Mouse (Mus musculus): ENCODE results near the gene Pdgfra. TPM values are rescaled to one million over a fixed set of nuclear protein-coding genes. Genes with fewer than 3 reads are reported as not detected.

Gene Pdgfra
- polyA plus RNA-seq, 1 experiment from 2014 or later: 7.9 TPM

DNA sequence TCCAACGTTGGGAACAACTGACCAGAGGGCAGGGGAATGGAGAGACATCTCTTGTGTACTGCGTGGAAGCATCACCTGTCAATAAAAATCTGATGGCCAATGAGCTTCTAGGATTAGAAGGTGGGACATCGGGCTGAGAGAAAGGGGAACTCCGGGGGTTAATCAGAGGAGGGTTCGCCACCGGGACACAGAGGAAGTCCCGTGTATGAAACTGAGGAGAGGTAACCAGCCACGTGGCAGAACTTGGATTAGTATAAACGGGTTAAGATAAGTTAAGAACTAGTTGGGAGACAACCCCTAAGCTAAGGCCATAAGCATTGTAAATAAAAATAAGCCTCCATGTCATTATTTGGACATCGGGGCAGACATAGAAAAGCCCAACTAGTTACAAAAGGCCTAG is 69.5 kb downstream of the Pdgfra start:
- Histone ChIP-seq H3K4me3 (ENCODE audit: low read depth, low read length) (no peak overlapping the region), H3K9ac (ENCODE audit: low read length) (no peak overlapping the region), H3K4me1 (replicated peaks; ENCODE audit: control insufficient read depth, insufficient read depth) (no peaks in the 10 kb centered on the region), H3K4me2 (replicated peaks; ENCODE audit: low read depth) (no peak overlapping the region), H3K27ac (replicated peaks) (no peak overlapping the region), H3K27me3 (ENCODE audit: control insufficient read depth, insufficient read depth, low read length) (no peaks in the 10 kb centered on the region), H3K9me3 (ENCODE audit: control insufficient read depth, low read length) (no peaks in the 10 kb centered on the region), H3K36me3 (ENCODE audit: control insufficient read depth, insufficient read depth, low read length) (no peaks in the 10 kb centered on the region)
- TF ChIP-seq EP300 (optimal IDR thresholded peaks at IDR 0.05): no peak
- TF ChIP-seq CTCF (IDR thresholded peaks at IDR 0.05; ENCODE audit: low read depth): no peak
- DNase-seq (ENCODE audit: low spot score) (no peak), ATAC-seq (ENCODE audit: low FRiP score, low TSS enrichment) (no peak)
- WGBS: 81% methylated on average over 10 of the region's 10 CpGs

DNA sequence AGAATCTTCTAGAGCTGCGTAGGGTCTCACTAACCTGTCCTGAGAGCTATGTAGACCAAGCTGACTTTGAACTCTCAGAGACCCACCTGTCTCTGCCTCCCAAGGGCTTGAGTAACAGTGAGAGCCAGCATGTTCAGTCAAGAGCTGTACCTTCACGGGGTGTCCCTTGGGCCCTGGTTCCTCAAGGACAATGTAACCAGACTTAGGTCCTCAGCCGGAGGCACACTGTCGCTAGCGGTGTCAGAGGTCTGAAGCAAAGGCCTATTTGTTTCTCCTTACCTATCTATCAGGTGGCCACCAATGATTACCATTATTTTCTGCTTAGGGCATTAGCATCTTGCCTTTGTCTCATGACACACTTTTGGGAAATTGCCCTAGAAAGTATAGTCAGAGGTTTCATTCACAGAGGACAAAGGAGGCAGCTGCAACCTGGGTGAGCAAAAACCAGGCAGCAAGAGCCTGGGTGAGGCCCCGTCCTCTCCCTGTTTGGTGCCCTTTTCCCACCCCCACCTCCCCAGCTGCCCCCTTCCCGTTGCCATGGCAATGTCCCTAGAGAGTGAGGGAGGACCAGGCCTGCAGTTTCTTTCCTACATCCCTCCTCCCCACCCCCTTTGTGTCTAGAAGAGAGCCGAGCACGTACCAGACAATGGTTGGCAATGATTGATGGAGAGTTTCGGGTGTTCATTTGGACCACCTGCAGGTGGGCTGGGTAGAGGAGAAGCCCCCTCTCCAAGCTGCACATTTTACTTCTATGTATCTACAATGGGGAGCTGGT is 70.6 kb downstream of the Pdgfra start:
- TF ChIP-seq CTCF (IDR thresholded peaks at IDR 0.05; ENCODE audit: low read depth) (no peak), EP300 (optimal IDR thresholded peaks at IDR 0.05) (no peak)
- WGBS: 69% methylated on average over 10 of the region's 10 CpGs
- DNase-seq (ENCODE audit: low spot score) (no peak), ATAC-seq (ENCODE audit: low FRiP score, low TSS enrichment) (no peak)
- Histone ChIP-seq H3K9me3 (ENCODE audit: control insufficient read depth, low read length) (no peaks in the 10 kb centered on the region), H3K27ac (replicated peaks) (no peak overlapping the region), H3K4me1 (replicated peaks; ENCODE audit: control insufficient read depth, insufficient read depth) (no peaks in the 10 kb centered on the region), H3K27me3 (ENCODE audit: control insufficient read depth, insufficient read depth, low read length) (no peaks in the 10 kb centered on the region), H3K4me2 (replicated peaks; ENCODE audit: low read depth) (no peak overlapping the region), H3K9ac (ENCODE audit: low read length) (no peak overlapping the region), H3K36me3 (ENCODE audit: control insufficient read depth, insufficient read depth, low read length) (no peaks in the 10 kb centered on the region), H3K4me3 (ENCODE audit: low read depth, low read length) (no peak overlapping the region)

GRCm38 (mm10) chr5:75238363-75238762 is 86.3 kb downstream of the Pdgfra start:
- Histone ChIP-seq H3K36me3 (ENCODE audit: control insufficient read depth, insufficient read depth, low read length) (no peaks in the 10 kb centered on the region), H3K27me3 (ENCODE audit: control insufficient read depth, insufficient read depth, low read length) (no peaks in the 10 kb centered on the region), H3K9me3 (ENCODE audit: control insufficient read depth, low read length) (no peaks in the 10 kb centered on the region), H3K4me3 (ENCODE audit: low read depth, low read length) (no peak overlapping the region), H3K27ac (replicated peaks) (no peak overlapping the region), H3K9ac (ENCODE audit: low read length) (no peak overlapping the region), H3K4me2 (replicated peaks; ENCODE audit: low read depth) (no peak overlapping the region), H3K4me1 (replicated peaks; ENCODE audit: control insufficient read depth, insufficient read depth) (no peaks in the 10 kb centered on the region)
- peak; percentile 61; the same call in 1 of the 2 replicates for ATAC-seq (ENCODE audit: low FRiP score, low TSS enrichment)
- TF ChIP-seq EP300 (optimal IDR thresholded peaks at IDR 0.05): no peak
- TF ChIP-seq CTCF (IDR thresholded peaks at IDR 0.05; ENCODE audit: low read depth): peak; percentile 67
- WGBS: 40% methylated on average over 2 of the region's 2 CpGs
- no peak for DNase-seq (ENCODE audit: low spot score)

- Histone ChIP-seq H3K4me2 (replicated peaks; ENCODE audit: low read depth) (no peak overlapping the region), H3K36me3 (ENCODE audit: control insufficient read depth, insufficient read depth, low read length) (no peaks in the 10 kb centered on the region), H3K27me3 (ENCODE audit: control insufficient read depth, insufficient read depth, low read length) (no peaks in the 10 kb centered on the region), H3K4me3 (ENCODE audit: low read depth, low read length) (no peak overlapping the region), H3K9me3 (ENCODE audit: control insufficient read depth, low read length) (no peaks in the 10 kb centered on the region), H3K9ac (ENCODE audit: low read length) (no peak overlapping the region), H3K4me1 (replicated peaks; ENCODE audit: control insufficient read depth, insufficient read depth) (no peaks in the 10 kb centered on the region), H3K27ac (replicated peaks) (no peak overlapping the region)
- WGBS: 60% methylated on average over 15 of the region's 15 CpGs
- TF ChIP-seq EP300 (optimal IDR thresholded peaks at IDR 0.05) (no peak), CTCF (IDR thresholded peaks at IDR 0.05; ENCODE audit: low read depth) (no peak)
- DNase-seq (ENCODE audit: low spot score): no peak
- ATAC-seq (ENCODE audit: low FRiP score, low TSS enrichment): no peak
These were observed 87.1 kb downstream of the Pdgfra start for GRCm38 (mm10) chr5:75238928-75239777.

GRCm38 (mm10) chr5:75247070-75247740 is 95.1 kb downstream of the Pdgfra start:
- Histone ChIP-seq H3K9me3 (ENCODE audit: control insufficient read depth, low read length) (no peaks in the 10 kb centered on the region), H3K27me3 (ENCODE audit: control insufficient read depth, insufficient read depth, low read length) (no peaks in the 10 kb centered on the region), H3K4me3 (ENCODE audit: low read depth, low read length) (no peak overlapping the region), H3K9ac (ENCODE audit: low read length) (no peak overlapping the region), H3K27ac (replicated peaks) (no peak overlapping the region), H3K4me1 (replicated peaks; ENCODE audit: control insufficient read depth, insufficient read depth) (no peaks in the 10 kb centered on the region), H3K36me3 (ENCODE audit: control insufficient read depth, insufficient read depth, low read length) (no peaks in the 10 kb centered on the region), H3K4me2 (replicated peaks; ENCODE audit: low read depth) (no peak overlapping the region)
- ATAC-seq (ENCODE audit: low FRiP score, low TSS enrichment) (no peak), DNase-seq (ENCODE audit: low spot score) (no peak)
- WGBS: 48% methylated on average over 25 of the region's 25 CpGs
- TF ChIP-seq CTCF (IDR thresholded peaks at IDR 0.05; ENCODE audit: low read depth): no peak
- no peak for TF ChIP-seq EP300 (optimal IDR thresholded peaks at IDR 0.05)

Small RNA genes lying within 50 kb of the gene (microRNA-seq; reads per million reads assigned to microRNA genes)
- not detected for gene Mir7025

Other genes with a start within 250 kb of the Pdgfra start
- 42.2 and 43.2 TPM in 2 replicates for gene Chic2, start 107.5 kb upstream of the Pdgfra start, polyA plus RNA-seq (2015; fragmentation: Nextera tagmentation; extraction: Ambion mirVana)
- gene Gsx2, start 76.7 kb upstream of the Pdgfra start, polyA plus RNA-seq (2015; fragmentation: Nextera tagmentation; extraction: Ambion mirVana): not detected in 2 replicates